Mouse (Mus musculus): Measurements from ENCODE around the gene Nat14.

GRCm38 (mm10) chr7:4964272-4964671 is 42.4 kb downstream of the Nat14 start, which contains the start of gene Sbk2:
- TF ChIP-seq CTCF (conservative IDR thresholded peaks at IDR 0.05; ENCODE audit: low read length) (peak; percentile 60), POU5F1 (IDR thresholded peaks at IDR 0.05; ENCODE audit: borderline replicate concordance, low read length) (no peak)

All from E14TG2a.4 (cell line).